ENCODE assay signal across 15 mouse cellular contexts in genomic region chr2:38987803-38988510, GRCm38 (mm10). TPM values are rescaled to one million over a fixed set of nuclear protein-coding genes. Genes with fewer than 3 reads are reported as not detected.
DNase-seq lines count a peak whose midpoint lies in the region; ATAC-seq and TF ChIP-seq lines count a peak whose summit lies in the region.
"Had no signal": no experiment of that assay in that cellular context is flagged by ENCODE, and none has a peak within 500 bp of the region (broad histone marks: within the 10 kb centered on the region; RNA-seq: fewer than 3 reads in every experiment).

No protein-coding gene starts in this region.

- H3K27me3 ChIP-seq in midbrain, embryonic 14.5 days (ENCODE audit: control insufficient read depth, insufficient read depth, low read length) = no peaks in the 10 kb centered on the region
- H3K27me3 ChIP-seq: hindbrain, embryonic 13.5 days had no signal

- no peaks in the 10 kb centered on the region for H3K4me1 ChIP-seq in midbrain, embryonic 14.5 days (ENCODE audit: control insufficient read depth, insufficient read depth, low read length)

- no peaks in the 10 kb centered on the region; the same call in 1 of the 2 replicates for H3K9me3 ChIP-seq in midbrain, embryonic 14.5 days (ENCODE audit: control insufficient read depth, low read length)
- H3K9me3 ChIP-seq: hindbrain, embryonic 13.5 days had no signal

- ATAC-seq in hematopoietic stem cell, adult 5-6 weeks (replicated peaks in 1 of 2; ENCODE audit: insufficient read depth in 1 of 2, low FRiP score in 2 of 2, low TSS enrichment in 1 of 2, low read depth in 1 of 2, poor library complexity in 2 of 2, severe bottlenecking in 2 of 2) = peak; percentile 35 to 54; a peak in 1 of 4 replicates
- no peak for ATAC-seq in midbrain, embryonic 14.5 days (ENCODE audit: low FRiP score, low TSS enrichment)
- no peak for ATAC-seq in megakaryocyte progenitor cell, adult 5-6 weeks (replicated peaks; ENCODE audit: poor library complexity)
- ATAC-seq: forebrain, embryonic 16.5 days had no signal

- no peak for TF ChIP-seq CTCF in gastrocnemius, adult 2 months (IDR thresholded peaks at IDR 0.05)

- no peak overlapping the region for H3K4me3 ChIP-seq in gastrocnemius, adult 2 months
- H3K4me3 ChIP-seq in midbrain, embryonic 14.5 days (replicated peaks; ENCODE audit: low read depth, low read length) = no peak overlapping the region
- H3K4me3 ChIP-seq: hindbrain, embryonic 13.5 days had no signal

- 84% methylated on average over 6 of the region's 6 CpGs for WGBS in midbrain, embryonic 14.5 days

- H3K9ac ChIP-seq in midbrain, embryonic 14.5 days (replicated peaks; ENCODE audit: low read length) = no peak overlapping the region
- H3K9ac ChIP-seq: hindbrain, embryonic 13.5 days had no signal

- H3K4me2 ChIP-seq in midbrain, embryonic 14.5 days (ENCODE audit: low read length) = no peak overlapping the region
- H3K4me2 ChIP-seq: hindbrain, embryonic 13.5 days had no signal

- DNase-seq in gastrocnemius, adult 2 months = peak; percentile 14
- no peak for DNase-seq in gastrocnemius, postnatal 10 days
- peak; percentile 59 for DNase-seq in CD4-positive helper T cell, adult 2 months (ENCODE audit: low read depth, low spot score)
- DNase-seq in thymus, postnatal 0 days (ENCODE audit: low spot score) = peak; percentile 71
- no peak for DNase-seq in layer of hippocampus, adult 18-20 months (ENCODE audit: low spot score in 2 of 2)
- DNase-seq in midbrain, embryonic 14.5 days = no peak
- DNase-seq: embryo, embryonic 11 days; heart, adult 18-20 months; kidney, postnatal 36 days; right cerebral cortex, adult 18-20 months had no signal

- peak overlapping the region; percentile 60 for H3K27ac ChIP-seq in gastrocnemius, adult 2 months
- no peak overlapping the region for H3K27ac ChIP-seq in midbrain, embryonic 14.5 days (replicated peaks; ENCODE audit: low read depth, low read length)
- H3K27ac ChIP-seq: hindbrain, embryonic 13.5 days; macrophage had no signal

- no peaks in the 10 kb centered on the region for H3K36me3 ChIP-seq in midbrain, embryonic 14.5 days (ENCODE audit: control insufficient read depth, insufficient read depth, low read length)
- H3K36me3 ChIP-seq: hindbrain, embryonic 13.5 days had no signal

- intact Hi-C loops in gastrocnemius, adult 2 months (cut with DNase I) = no loop called here

RNA-seq across cellular contexts. Expression of gene Wdr38, which starts 9.3 kb away (rescaled TPM):
- under 1 TPM in 1 of 2 experiments, not detected in 1; 0.08 TPM for total RNA-seq in gastrocnemius, adult 2 months (2021)
- total RNA-seq in gastrocnemius, postnatal 10 days (2021) = under 1 TPM; 0.09 to 0.18 TPM
- total RNA-seq in hematopoietic stem cell, adult 5-6 weeks (2017) = 0.44 and 0.65 TPM in 2 replicates
- 2.6 and 3.0 TPM in 2 replicates for polyA plus RNA-seq in thymus, postnatal 0 days (2015; fragmentation: Nextera tagmentation; extraction: Ambion mirVana)
- total RNA-seq in layer of hippocampus, adult 18-20 months (2021) = under 1 TPM; 0.71 to 0.79 TPM
- polyA plus RNA-seq in midbrain, embryonic 14.5 days (2014; fragmentation: Nextera tagmentation; extraction: Ambion mirVana) = 1.4 and 1.5 TPM in 2 replicates
- 0.22 TPM in 2 replicates for total RNA-seq in megakaryocyte progenitor cell, adult 5-6 weeks (2015)
- total RNA-seq in megakaryocyte progenitor cell, adult 5-6 weeks (2017) = 0.25 and 0.88 TPM in 2 replicates

RNA-seq across cellular contexts. Expression of gene Arpc5l, which starts 17.2 kb away (rescaled TPM):
- 100 to 1,000 TPM; 109 to 118 TPM for total RNA-seq in gastrocnemius, adult 2 months (2021)
- total RNA-seq in gastrocnemius, postnatal 10 days (2021) = 10 to 100 TPM; 53.5 to 55.3 TPM
- total RNA-seq in hematopoietic stem cell, adult 5-6 weeks (2017) = 61.2 and 64.3 TPM in 2 replicates
- polyA plus RNA-seq in thymus, postnatal 0 days (2015; fragmentation: Nextera tagmentation; extraction: Ambion mirVana) = 185 and 199 TPM in 2 replicates
- 10 to 100 TPM; 91.3 to 96.4 TPM for total RNA-seq in layer of hippocampus, adult 18-20 months (2021)
- polyA plus RNA-seq in midbrain, embryonic 14.5 days (2014; fragmentation: Nextera tagmentation; extraction: Ambion mirVana) = 141 and 144 TPM in 2 replicates
- total RNA-seq in megakaryocyte progenitor cell, adult 5-6 weeks (2015) = 73.3 and 82.6 TPM in 2 replicates
- total RNA-seq in megakaryocyte progenitor cell, adult 5-6 weeks (2017) = 47.8 and 49.6 TPM in 2 replicates

RNA-seq across cellular contexts. Expression of gene Rpl35, which starts 17.5 kb away (rescaled TPM):
- 100 to 1,000 TPM; 264 to 300 TPM for total RNA-seq in gastrocnemius, adult 2 months (2021)
- total RNA-seq in gastrocnemius, postnatal 10 days (2021) = 100 to 1,000 TPM; 428 to 441 TPM
- 1,207 and 1,504 TPM in 2 replicates for total RNA-seq in hematopoietic stem cell, adult 5-6 weeks (2017)
- polyA plus RNA-seq in thymus, postnatal 0 days (2015; fragmentation: Nextera tagmentation; extraction: Ambion mirVana) = 1,431 and 1,509 TPM in 2 replicates
- total RNA-seq in layer of hippocampus, adult 18-20 months (2021) = 100 to 1,000 TPM; 283 to 295 TPM
- polyA plus RNA-seq in midbrain, embryonic 14.5 days (2014; fragmentation: Nextera tagmentation; extraction: Ambion mirVana) = 635 and 731 TPM in 2 replicates
- total RNA-seq in megakaryocyte progenitor cell, adult 5-6 weeks (2015) = 632 and 667 TPM in 2 replicates
- total RNA-seq in megakaryocyte progenitor cell, adult 5-6 weeks (2017) = 1,515 and 1,624 TPM in 2 replicates

RNA-seq across cellular contexts. Expression of gene Olfml2a, which starts 56.2 kb away (rescaled TPM):
- 1 to 10 TPM; 4.2 to 6.6 TPM for total RNA-seq in gastrocnemius, adult 2 months (2021)
- total RNA-seq in gastrocnemius, postnatal 10 days (2021) = 10 to 100 TPM; 25.2 to 32.6 TPM
- total RNA-seq in hematopoietic stem cell, adult 5-6 weeks (2017) = 0.25 TPM in 1 of 2 replicates, not detected in the other
- 4.7 and 6.9 TPM in 2 replicates for polyA plus RNA-seq in thymus, postnatal 0 days (2015; fragmentation: Nextera tagmentation; extraction: Ambion mirVana)
- total RNA-seq in layer of hippocampus, adult 18-20 months (2021) = 1 to 10 TPM; 1.2 to 1.3 TPM
- 0.98 and 2.2 TPM in 2 replicates for polyA plus RNA-seq in midbrain, embryonic 14.5 days (2014; fragmentation: Nextera tagmentation; extraction: Ambion mirVana)
- total RNA-seq in megakaryocyte progenitor cell, adult 5-6 weeks (2015) = 0.17 TPM in 1 of 2 replicates, not detected in the other
- total RNA-seq in megakaryocyte progenitor cell, adult 5-6 weeks (2017) = 0.03 TPM in 1 of 2 replicates, not detected in the other
- polyA plus RNA-seq: macrophage had no signal

Comparison
In these comparisons a context has a peak if more than half of its experiments do, and no peak if none do; other contexts are left out.
1. DNase-seq: peak in gastrocnemius, adult 2 months (single experiment), CD4-positive helper T cell, adult 2 months (single experiment) and thymus, postnatal 0 days (single experiment); none in gastrocnemius, postnatal 10 days (single experiment), layer of hippocampus, adult 18-20 months (0 of 2) and midbrain, embryonic 14.5 days (single experiment).
2. ATAC-seq: peak in hematopoietic stem cell, adult 5-6 weeks (2 of 2); none in midbrain, embryonic 14.5 days (single experiment) and megakaryocyte progenitor cell, adult 5-6 weeks (single experiment).